Mouse (Mus musculus): ENCODE measurements around the gene Sh3tc1.

DNA sequence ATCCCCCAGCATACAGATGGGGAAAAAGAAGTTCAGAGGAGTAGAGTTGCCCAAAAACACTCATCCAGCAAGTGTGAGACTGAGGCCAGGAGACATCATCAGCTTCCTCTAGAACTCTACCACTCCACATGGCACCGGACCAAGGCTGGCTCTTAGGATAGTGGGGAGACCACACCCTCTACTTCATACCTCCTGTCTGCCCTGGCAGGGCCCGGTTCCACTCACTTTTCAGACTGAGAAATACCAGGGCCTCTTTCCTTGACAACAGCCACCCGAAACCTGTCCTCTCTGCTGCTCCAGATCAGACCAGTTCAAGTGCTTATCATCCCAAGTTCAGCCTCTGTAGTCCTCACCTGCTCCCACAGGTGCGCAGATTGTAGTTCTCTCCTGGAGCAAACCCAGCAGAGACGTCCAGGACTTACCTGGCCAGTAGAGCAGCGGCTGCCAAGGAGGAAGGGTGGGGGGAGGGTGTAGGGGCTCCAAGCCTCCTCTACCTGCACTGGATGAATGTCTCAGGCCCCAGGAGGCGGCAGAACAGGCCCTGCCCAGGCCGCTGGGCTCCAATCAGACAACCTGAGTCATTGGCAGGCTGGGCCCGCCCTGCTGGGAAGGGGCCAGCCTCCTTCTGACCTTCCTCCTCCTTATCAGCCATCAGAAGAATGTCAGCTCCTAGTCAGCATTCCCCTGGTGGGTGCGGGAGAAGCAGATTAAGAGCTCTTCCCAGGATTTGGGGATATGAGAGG lies at the start of gene Sh3tc1:
- no peak for TF ChIP-seq POLR2A (IDR thresholded peaks at IDR 0.05; ENCODE audit: low read depth, low read length)
- TF ChIP-seq CTCF (conservative IDR thresholded peaks at IDR 0.05; ENCODE audit: insufficient read depth, insufficient read length, low read depth, low read length): no peak
